Mouse (Mus musculus) adrenal gland (tissue): ENCODE results near the gene Fez1.

ENCODE experiments used
- intact Hi-C: fragments of 180-260 bp; cut with DNase I; formaldehyde crosslinking; loops from one replicate; pipeline ENCODE4 v1.15.1; 2025
- long read RNA-seq, 2 experiments: library from polyadenylated mRNA; unstranded; transcript quantifications; one replicate each; pipeline ENCODE4 v2.0.0; 2020; ENCODE audit warnings: borderline replicate concordance in 1 of 2; ENCODE audit not compliant: insufficient replicate concordance in 1 of 2

Gene Fez1
- long read RNA-seq, experiment 1, partial matches to known transcripts, result 0 of 5 reads
- long read RNA-seq, experiment 1, other reads (novel, unspliced or antisense), result 1 of 5 reads
- long read RNA-seq, experiment 2, transcript Fez1-201 (10 exons, 1,794 nt), result major isoform, 16 of 17 reads
- long read RNA-seq, experiment 2, partial matches to known transcripts, result 1 of 17 reads
- long read RNA-seq, experiment 2, other reads (novel, unspliced or antisense), result 0 of 17 reads

GRCm38 (mm10) chr9:36821644-36822000 lies at the start of gene Fez1:
Gene Fez1, plus strand, starts transcription at chr9:36821864.
- intact Hi-C loops, result no loop called here

DNA sequence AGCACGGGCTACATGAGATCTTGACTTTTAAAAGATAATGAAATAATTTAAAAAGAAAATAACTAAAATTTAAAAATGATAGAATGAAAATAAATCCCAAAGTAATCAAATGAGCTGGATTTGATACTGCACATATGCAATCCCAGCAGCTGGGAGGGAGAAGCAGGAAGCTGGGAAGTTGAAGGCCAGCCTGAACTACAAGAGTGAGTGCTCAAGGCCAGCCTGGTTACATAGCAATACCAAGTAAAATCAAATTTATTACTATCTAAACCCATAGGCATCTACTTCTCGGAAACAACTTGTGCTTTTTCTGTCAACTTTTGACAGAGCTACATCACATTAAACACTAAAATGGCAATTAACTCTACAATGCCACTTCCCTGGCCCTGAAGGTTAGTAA lies 37.7 kb upstream of the Fez1 start:
- intact Hi-C loops, result no loop called here

DNA sequence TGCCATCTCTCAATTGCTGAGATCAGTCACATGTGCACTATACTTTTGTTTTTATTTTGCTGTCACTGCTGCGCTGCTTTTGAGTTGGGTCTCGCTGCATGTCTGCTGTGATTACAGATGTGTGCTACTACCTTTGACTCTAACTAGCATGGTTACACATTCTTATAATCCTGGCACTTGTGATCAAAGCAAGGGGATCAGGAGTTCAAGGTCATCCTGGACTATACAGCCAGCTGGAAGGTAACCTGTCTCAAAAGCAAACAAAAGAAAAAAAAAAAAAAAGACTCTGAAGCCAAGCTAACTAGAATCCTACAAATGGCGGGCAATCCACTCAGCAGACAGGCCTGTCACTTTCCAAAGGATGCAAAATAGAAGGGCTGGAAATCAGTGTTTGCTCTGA lies 29.5 kb upstream of the Fez1 start:
- intact Hi-C loops, result no loop called here

- intact Hi-C loops, result no loop called here
Measured at GRCm38 (mm10) chr9:36794487-36794886, 27.2 kb upstream of the Fez1 start.

DNA sequence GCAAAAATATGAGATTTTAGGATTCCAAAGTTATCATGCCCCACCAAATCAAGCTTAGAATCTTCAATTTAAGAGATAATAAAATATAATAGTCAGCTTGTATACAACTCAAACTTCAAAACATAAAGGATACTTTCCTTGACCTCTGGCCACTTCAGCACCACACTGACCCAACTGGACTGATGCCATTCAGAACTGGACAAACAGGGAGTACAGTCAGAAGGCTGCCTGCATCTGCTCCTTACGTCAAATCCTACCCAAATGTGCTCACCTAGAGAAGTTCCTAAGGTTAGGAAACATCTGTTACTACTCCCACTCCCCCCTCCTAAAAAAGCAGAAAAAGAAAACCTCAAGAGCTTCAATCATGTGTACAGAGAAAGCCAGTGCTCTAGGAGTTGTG lies 26.1 kb upstream of the Fez1 start:
- intact Hi-C loops, result no loop called here

DNA sequence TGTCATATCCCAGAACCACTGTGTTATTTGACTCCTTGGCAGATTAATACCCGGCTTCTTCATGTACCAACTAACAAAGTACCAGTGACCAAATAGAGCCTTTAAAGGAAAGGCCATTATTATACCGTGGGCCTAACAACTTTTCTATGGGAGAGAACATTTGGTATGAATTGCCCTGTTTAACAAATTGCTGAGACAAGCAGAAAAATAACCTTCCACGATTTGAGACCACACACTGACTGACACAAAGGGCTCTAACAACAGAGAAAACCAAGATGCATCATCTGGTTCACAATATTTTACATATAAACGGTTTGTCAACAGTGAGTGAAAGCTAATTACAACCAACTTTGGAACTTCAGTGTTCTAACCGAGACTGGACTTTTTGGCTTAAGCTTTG lies 25.4 kb upstream of the Fez1 start:
- intact Hi-C loops, result no loop called here

DNA sequence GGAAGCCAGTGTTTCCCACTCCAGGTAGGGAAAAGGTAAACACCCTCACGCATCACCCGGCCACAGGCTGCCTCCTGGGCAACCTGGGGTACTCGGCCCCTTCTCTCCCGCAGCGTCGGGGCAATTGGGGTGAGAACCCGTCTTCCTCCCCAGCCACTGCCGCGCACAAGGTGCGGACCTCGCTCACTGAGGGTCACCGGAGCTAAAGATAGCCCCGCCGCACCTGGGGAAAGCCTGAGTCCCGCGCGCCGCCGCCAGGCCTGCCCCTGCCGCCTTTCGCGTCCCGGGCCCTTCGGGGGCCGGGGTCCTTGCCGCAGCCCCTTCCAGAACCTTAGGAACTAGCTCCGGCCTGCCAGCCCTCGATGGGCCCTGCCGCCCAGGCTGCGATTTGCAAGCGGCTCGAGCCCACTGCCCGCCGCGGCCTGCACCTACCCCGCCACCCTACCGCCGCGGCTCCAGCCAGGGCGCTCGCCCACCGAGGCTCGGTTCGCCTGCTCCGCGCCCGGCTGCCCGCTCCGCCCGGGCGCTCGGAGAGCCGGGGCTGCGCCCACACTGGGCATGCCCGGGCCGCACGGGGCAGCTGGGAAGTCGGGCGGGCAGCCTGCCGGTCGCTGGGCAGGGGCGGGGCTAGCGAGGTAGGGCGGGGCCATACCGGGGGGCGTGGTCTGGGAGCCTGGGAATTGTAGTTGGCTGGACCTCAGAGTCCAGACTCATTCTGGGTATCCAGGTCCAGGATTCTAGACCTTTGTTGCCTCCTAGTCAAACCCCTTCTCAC lies 24.7 kb upstream of the Fez1 start, which contains the start of gene Ei24:
Ei24 (minus strand) TSS at position 613 of the 775 bp plus-strand sequence.
- intact Hi-C loops, result no loop called here

- intact Hi-C loops, result no loop called here
Measured at GRCm38 (mm10) chr9:36801961-36802360, 19.7 kb upstream of the Fez1 start.

DNA sequence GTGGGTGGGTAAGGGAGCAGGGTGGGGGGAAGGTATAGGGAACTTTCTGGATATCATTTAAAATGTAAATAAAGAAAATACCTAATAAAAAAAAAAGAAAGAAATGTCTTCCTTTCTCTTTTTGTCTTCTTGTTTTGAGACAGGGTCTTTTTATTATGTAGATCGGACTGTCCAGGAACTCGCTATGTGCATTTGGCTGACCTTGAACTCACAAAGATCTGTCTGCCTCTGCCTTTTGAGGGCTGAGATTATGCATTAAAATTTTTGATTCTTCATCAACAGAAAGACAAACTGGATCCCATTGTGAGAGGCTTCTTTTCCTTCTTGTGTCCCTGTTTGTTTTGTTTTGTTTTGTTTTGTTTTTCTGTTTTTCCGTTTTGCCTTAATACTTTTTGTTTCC lies 18.7 kb upstream of the Fez1 start:
- intact Hi-C loops, result no loop called here

GRCm38 (mm10) chr9:36803386-36803785 lies 18.3 kb upstream of the Fez1 start:
- intact Hi-C loops, result no loop called here

DNA sequence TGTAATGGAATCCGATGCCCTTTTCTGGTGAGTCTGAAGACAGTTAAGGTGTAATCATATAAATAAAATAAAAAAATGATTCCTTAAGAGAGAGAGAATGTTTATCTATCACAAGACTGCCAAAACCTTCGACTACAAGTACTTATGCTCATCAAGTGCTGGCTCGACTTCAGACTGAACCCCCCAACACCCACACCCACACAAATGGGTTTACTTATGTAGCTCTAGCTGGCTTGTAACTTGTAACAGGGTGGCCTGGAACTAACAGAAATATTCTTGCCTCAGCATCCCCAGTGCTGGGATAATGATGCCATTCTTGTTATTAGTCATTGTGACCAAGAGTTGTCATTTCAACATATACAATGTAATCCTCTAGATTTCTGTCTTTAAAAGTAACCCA lies 17.7 kb upstream of the Fez1 start:
- intact Hi-C loops, result no loop called here

- intact Hi-C loops, result no loop called here
Measured at GRCm38 (mm10) chr9:36805256-36805975, 16.2 kb upstream of the Fez1 start.

DNA sequence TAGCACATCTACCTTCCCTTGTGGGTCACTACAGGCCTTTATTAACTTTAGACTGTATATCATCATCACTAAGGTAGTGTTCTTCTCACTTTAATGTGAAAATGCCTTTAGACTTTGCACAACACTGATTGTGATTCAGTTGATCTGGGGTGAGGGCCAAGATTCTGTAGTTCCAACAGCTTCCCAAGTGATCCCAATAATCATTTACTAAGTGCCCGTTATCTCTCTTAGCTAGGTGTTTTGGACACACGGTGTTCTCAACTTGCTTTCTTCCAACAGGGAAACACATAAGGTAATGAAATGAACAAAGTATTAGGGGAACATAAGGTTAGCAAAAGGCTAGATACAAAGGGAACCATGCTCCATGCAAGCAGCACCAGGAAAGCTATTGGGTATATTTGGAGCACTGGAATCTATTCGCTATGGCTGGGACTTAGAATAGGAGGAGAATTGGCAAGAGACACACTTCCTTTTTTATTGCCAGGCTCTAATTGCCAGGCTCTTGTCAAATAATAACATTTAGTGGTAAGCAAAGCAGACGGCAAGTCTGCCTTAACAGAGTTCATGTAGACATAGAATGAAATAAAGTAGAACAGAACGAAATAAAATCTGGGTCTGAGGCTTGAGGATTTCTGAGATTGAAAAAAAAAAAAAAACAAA lies 13.4 kb upstream of the Fez1 start:
- intact Hi-C loops, result no loop called here

- intact Hi-C loops, result no loop called here
Measured at GRCm38 (mm10) chr9:36814486-36814885, 7.2 kb upstream of the Fez1 start.

DNA sequence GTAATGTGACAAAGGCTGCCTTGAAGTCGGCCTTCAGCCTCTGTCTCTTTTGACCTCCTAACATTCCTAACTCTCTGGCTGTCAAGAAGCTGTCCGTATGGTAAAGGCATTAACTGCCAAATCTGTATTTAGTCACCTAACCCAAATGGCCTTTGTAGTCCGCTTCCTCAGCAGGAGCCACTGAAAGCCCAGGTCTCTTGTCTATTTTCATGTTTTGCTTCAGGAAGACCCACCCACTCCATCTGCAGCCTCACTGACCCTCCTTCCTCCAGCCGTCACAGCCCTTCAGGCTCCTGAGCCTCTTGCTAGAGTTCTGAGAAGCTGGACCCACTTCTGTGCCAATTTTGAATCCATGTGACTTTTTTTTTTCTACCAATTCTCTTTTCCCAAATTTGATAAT lies 2.8 kb upstream of the Fez1 start:
- intact Hi-C loops, result no loop called here

GRCm38 (mm10) chr9:36820969-36821643 lies 558 bp upstream of the Fez1 start:
- intact Hi-C loops, result no loop called here

GRCm38 (mm10) chr9:36822024-36822423 lies 360 bp downstream of the Fez1 start:
- intact Hi-C loops, result no loop called here

DNA sequence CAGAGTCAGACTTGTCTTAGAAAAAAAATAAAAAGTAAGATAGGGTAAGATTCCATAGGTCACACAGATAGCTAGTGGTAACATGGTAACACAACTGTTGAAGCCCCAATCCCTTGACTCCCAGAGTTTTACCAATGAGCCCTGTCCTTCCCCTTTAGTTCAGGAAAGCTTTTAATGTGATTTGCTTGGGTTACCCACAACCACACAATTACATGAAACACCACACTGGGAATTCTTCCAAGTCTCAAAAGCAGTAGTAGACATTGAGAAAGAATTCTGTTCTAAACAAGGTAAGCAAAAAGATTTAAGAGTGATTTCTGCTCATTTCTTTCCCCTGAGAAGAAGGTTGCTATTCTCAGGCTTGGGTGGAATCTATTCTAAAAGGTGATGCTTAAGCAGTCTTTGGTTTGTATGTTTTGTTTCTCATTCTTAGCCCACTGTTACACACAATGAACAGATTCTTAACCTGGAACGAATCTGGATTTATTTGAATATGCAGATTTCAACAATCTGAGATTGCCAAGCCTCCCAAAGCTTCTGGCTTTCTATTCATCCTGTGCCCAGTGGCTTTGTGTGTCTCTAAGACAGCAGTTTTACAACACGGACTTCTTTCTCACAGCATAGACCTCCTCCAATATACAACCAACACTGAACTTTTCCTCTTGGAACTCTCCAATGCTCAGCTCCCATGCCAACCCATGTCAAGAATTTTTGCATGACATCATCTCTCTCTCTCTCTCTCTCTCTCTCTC lies 5.1 kb downstream of the Fez1 start:
- intact Hi-C loops, result no loop called here

DNA sequence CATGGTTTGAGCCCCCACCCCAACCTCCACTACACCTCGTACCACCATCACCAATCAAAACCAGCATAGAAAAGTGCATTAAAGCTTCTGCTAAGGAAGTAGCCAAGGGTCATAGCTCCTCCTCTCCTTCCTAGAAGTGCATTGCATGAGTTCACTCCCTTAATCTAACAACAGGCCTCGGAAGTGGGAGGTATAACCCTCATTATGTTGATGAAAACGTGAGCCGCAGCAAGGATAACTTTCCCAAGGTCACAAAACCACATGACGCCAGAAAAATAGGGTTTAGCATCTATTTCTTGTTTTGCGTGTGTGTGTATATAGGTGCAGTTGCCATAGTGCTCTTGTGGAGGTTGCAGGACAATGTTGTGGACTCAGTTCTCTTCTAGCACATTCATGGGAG lies 9.7 kb downstream of the Fez1 start:
- intact Hi-C loops, result no loop called here

- intact Hi-C loops, result no loop called here
Measured at GRCm38 (mm10) chr9:36832529-36832928, 10.9 kb downstream of the Fez1 start.
